Mouse (Mus musculus): Measurements from ENCODE around the gene Tnfsf8.

DNA sequence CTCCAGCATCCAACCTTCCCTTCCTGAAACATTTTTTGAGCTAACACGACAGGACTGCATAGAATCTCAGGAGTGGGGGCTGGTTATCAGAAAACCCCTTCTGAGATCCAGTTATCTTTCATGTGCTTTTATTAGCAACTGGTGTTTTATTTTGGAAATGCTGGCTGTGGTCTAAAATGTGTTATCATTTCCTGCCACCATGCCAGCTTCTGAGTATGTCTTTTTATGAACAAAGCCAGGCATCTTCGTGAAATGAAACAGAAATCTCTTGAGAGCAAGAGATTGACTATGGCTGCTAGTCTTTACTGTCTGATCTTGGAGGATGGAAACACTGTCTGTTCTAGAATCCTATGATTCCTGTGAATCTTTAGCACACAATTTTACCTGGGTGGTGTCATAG, 25.0 kb upstream of the Tnfsf8 start:
- TF ChIP-seq CTCF (IDR thresholded peaks at IDR 0.05; ENCODE audit: extremely low read depth, insufficient read depth, insufficient read length, insufficient replicate concordance) (no peak), POLR2A (IDR thresholded peaks at IDR 0.05; ENCODE audit: low read depth, low read length) (no peak)
